Mouse (Mus musculus) stomach, embryonic 14.5 days (tissue): ENCODE measurements around the gene Zmiz2. TPM values are rescaled to one million over a fixed set of nuclear protein-coding genes. Genes with fewer than 3 reads are reported as not detected.

Experiments
- ATAC-seq: fragments of 200-750 bp; cut with Nextera tagmentation; 2 replicates; pipeline ENCODE4 v1.8.0; 2017; ENCODE audit warnings: low read depth, moderate TSS enrichment; ENCODE audit not compliant: insufficient number of reproducible peaks, insufficient read depth, low FRiP score
- H3K27ac ChIP-seq: fragments of 300-500 bp; sonication (generic); 2 replicates; pipeline ENCODE4 v1.5.1; 2014; ENCODE audit warnings: mild to moderate bottlenecking, low read length, moderate library complexity, mixed read lengths
- H3K27me3 ChIP-seq: fragments of 300-500 bp; sonication (generic); 2 replicates; pipeline ENCODE4 v1.6.1; 2014; ENCODE audit warnings: low read length, control low read depth, mixed read lengths; ENCODE audit not compliant: control insufficient read depth, insufficient read depth
- H3K36me3 ChIP-seq: fragments of 300-500 bp; sonication (generic); 2 replicates; pipeline ENCODE4 v1.6.1; 2014; ENCODE audit warnings: mild to moderate bottlenecking, control low read depth, low read length, moderate library complexity, mixed read lengths; ENCODE audit not compliant: control insufficient read depth, insufficient read depth
- H3K4me1 ChIP-seq: fragments of 300-500 bp; sonication (generic); 2 replicates; pipeline ENCODE4 v1.6.1; 2014; ENCODE audit warnings: low read length, control low read depth, mixed read lengths; ENCODE audit not compliant: control insufficient read depth, insufficient read depth
- H3K4me2 ChIP-seq: fragments of 300-500 bp; sonication (generic); replicated peaks from 2 replicates; pipeline ENCODE4 v1.6.1; 2014; ENCODE audit warnings: low read depth, low read length, control low read depth
- H3K4me3 ChIP-seq: fragments of 300-500 bp; sonication (generic); 2 replicates; pipeline ENCODE4 v1.5.1; 2014; ENCODE audit warnings: low read depth, low read length, control low read depth
- H3K9ac ChIP-seq: fragments of 300-500 bp; sonication (generic); replicated peaks from 2 replicates; pipeline ENCODE4 v1.6.1; 2014; ENCODE audit warnings: low read depth, mild to moderate bottlenecking, control low read depth, low read length, moderate library complexity, mixed read lengths
- H3K9me3 ChIP-seq: fragments of 300-500 bp; sonication (generic); 2 replicates; pipeline ENCODE4 v1.6.1; 2016; ENCODE audit warnings: low read depth, low read length, control low read depth; ENCODE audit not compliant: control insufficient read depth
- WGBS: fragments of 180-500 bp; shearing (Covaris S2); extraction: QIAGEN DNeasy Blood & Tissue Kit; methylation state at CpG from one replicate; pipeline ENCODE4 v1.1.7; 2014; 5-methylcytosine and 5-hydroxymethylcytosine counted together
- polyA plus RNA-seq: library from polyadenylated mRNA; unstranded; fragments of >200 nt; fragmentation: Nextera tagmentation; extraction: Ambion mirVana; gene quantifications from 2 replicates; pipeline ENCODE4 v1.2.1, GENCODE M21; 2014

Gene Zmiz2
- polyA plus RNA-seq, 1 experiment from 2014 or later = 14.3 TPM

- Histone ChIP-seq H3K4me2 (peak overlapping the region; percentile 51), H3K27me3 (no peaks in the 10 kb centered on the region), H3K36me3 (peaks cover 15% of the 10 kb centered on the region), H3K27ac (no peak overlapping the region), H3K9me3 (no peaks in the 10 kb centered on the region), H3K4me3 (peak overlapping the region; percentile 85), H3K9ac (peak overlapping the region; percentile 84), H3K4me1 (peaks cover 11% of the 10 kb centered on the region)
- ATAC-seq = no peak
- 84% methylated on average over 8 of the region's 8 CpGs for WGBS
Observed at GRCm38 (mm10) chr11:6390376-6391053, 1.6 kb downstream of the Zmiz2 start.

- Histone ChIP-seq H3K4me2 (no peak overlapping the region), H3K36me3 (peaks cover 22% of the 10 kb centered on the region), H3K27me3 (no peaks in the 10 kb centered on the region), H3K4me1 (peaks cover 11% of the 10 kb centered on the region), H3K9me3 (no peaks in the 10 kb centered on the region), H3K27ac (no peak overlapping the region), H3K4me3 (no peak overlapping the region), H3K9ac (no peak overlapping the region)
- 78% methylated on average over 8 of the region's 8 CpGs for WGBS
- ATAC-seq = no peak
Observed at GRCm38 (mm10) chr11:6391516-6392276, 2.8 kb downstream of the Zmiz2 start.

- Histone ChIP-seq H3K4me1 (peaks cover 11% of the 10 kb centered on the region), H3K9ac (no peak overlapping the region), H3K9me3 (no peaks in the 10 kb centered on the region), H3K27ac (no peak overlapping the region), H3K27me3 (no peaks in the 10 kb centered on the region), H3K36me3 (peaks cover 33% of the 10 kb centered on the region), H3K4me3 (no peak overlapping the region), H3K4me2 (no peak overlapping the region)
- ATAC-seq = no peak
- WGBS = 81% methylated on average over 6 of the region's 6 CpGs
Observed at GRCm38 (mm10) chr11:6392857-6393256, 4.0 kb downstream of the Zmiz2 start.

- H3K4me2 ChIP-seq = no peak overlapping the region
- H3K4me3 ChIP-seq = no peak overlapping the region
- H3K27me3 ChIP-seq = no peaks in the 10 kb centered on the region
- no peaks in the 10 kb centered on the region for H3K9me3 ChIP-seq
- H3K27ac ChIP-seq = no peak overlapping the region
- no peak overlapping the region for H3K9ac ChIP-seq
- H3K4me1 ChIP-seq = peaks cover 11% of the 10 kb centered on the region
- ATAC-seq = no peak
- H3K36me3 ChIP-seq = peaks cover 42% of the 10 kb centered on the region
- 76% methylated on average over 1 of the region's 1 CpGs for WGBS
Observed at GRCm38 (mm10) chr11:6393866-6394265, 5.0 kb downstream of the Zmiz2 start.

- H3K36me3 ChIP-seq = peaks cover 57% of the 10 kb centered on the region
- no peak overlapping the region for H3K4me3 ChIP-seq
- H3K4me2 ChIP-seq = no peak overlapping the region
- H3K27ac ChIP-seq = no peak overlapping the region
- 91% methylated on average over 5 of the region's 5 CpGs for WGBS
- peaks cover 5% of the 10 kb centered on the region for H3K4me1 ChIP-seq
- H3K9ac ChIP-seq = no peak overlapping the region
- ATAC-seq = no peak
- H3K27me3 ChIP-seq = no peaks in the 10 kb centered on the region
- no peaks in the 10 kb centered on the region for H3K9me3 ChIP-seq
Observed at GRCm38 (mm10) chr11:6395565-6395964, 6.7 kb downstream of the Zmiz2 start.

- no peak for ATAC-seq
- Histone ChIP-seq H3K9me3 (no peaks in the 10 kb centered on the region), H3K4me3 (no peak overlapping the region), H3K9ac (no peak overlapping the region), H3K4me2 (no peak overlapping the region), H3K27ac (no peak overlapping the region), H3K27me3 (no peaks in the 10 kb centered on the region), H3K36me3 (peaks cover 71% of the 10 kb centered on the region), H3K4me1 (no peaks in the 10 kb centered on the region)
- WGBS = 91% methylated on average over 10 of the region's 10 CpGs
Observed at GRCm38 (mm10) chr11:6398141-6398540, 9.3 kb downstream of the Zmiz2 start.

GRCm38 (mm10) chr11:6402515-6403510 is 13.9 kb downstream of the Zmiz2 start:
- ATAC-seq = no peak
- WGBS = 86% methylated on average over 19 of the region's 19 CpGs
- Histone ChIP-seq H3K9ac (no peak overlapping the region), H3K4me1 (peaks cover 29% of the 10 kb centered on the region), H3K36me3 (peaks cover 69% of the 10 kb centered on the region), H3K4me2 (no peak overlapping the region), H3K4me3 (no peak overlapping the region), H3K27me3 (no peaks in the 10 kb centered on the region), H3K27ac (no peak overlapping the region), H3K9me3 (no peaks in the 10 kb centered on the region)

- ATAC-seq = no peak
- H3K9me3 ChIP-seq = no peaks in the 10 kb centered on the region
- 92% methylated on average over 5 of the region's 5 CpGs for WGBS
- H3K27ac ChIP-seq = no peak overlapping the region
- H3K36me3 ChIP-seq = peaks cover 60% of the 10 kb centered on the region
- H3K9ac ChIP-seq = no peak overlapping the region
- H3K4me1 ChIP-seq = peaks cover 29% of the 10 kb centered on the region
- no peak overlapping the region for H3K4me3 ChIP-seq
- no peak overlapping the region for H3K4me2 ChIP-seq
- no peaks in the 10 kb centered on the region for H3K27me3 ChIP-seq
Observed at GRCm38 (mm10) chr11:6403830-6404405, 15.0 kb downstream of the Zmiz2 start.
